Mouse (Mus musculus) frontal cortex, adult (tissue): ENCODE measurements around the gene Tox2.
A peak's percentile ranks its signal among the peaks of the same experiment; 100 is the strongest.

Source experiments
- ATAC-seq: cut with Nextera tagmentation; 2 replicates; pipeline ENCODE4 v1.9.2; 2017; ENCODE audit warnings: mild to moderate bottlenecking, moderate library complexity, mixed read lengths; ENCODE audit not compliant: low TSS enrichment

Tox2 gene

GRCm38 (mm10) chr2:163254228-163254627 is 51.3 kb downstream of the Tox2 start:
- no peak for ATAC-seq

DNA sequence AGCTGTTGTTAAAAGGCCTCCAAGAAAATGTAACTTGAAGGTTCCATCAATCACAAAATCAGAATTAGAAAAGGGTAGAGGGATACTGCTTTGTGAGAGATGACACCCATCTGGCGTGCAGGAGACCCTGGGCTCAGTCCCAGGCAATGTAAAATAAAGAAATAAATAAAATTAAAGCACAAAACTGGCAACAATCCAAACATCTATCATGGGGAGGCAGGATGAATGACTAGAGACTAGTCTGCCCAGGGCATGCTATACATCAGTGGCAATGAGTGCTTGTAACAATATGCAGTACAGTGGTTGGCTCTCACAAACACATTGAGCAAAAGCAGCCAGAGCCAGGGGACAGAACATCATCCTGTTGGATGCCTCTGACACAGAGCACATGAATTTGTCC is 53.8 kb downstream of the Tox2 start:
- ATAC-seq = no peak

GRCm38 (mm10) chr2:163261362-163262054 is 58.6 kb downstream of the Tox2 start:
- ATAC-seq = 0 out of 2 replicates have a peak, but pooled peaks have one; percentile 34

- ATAC-seq = no peak
Measured at GRCm38 (mm10) chr2:163262055-163262420, 59.1 kb downstream of the Tox2 start.

DNA sequence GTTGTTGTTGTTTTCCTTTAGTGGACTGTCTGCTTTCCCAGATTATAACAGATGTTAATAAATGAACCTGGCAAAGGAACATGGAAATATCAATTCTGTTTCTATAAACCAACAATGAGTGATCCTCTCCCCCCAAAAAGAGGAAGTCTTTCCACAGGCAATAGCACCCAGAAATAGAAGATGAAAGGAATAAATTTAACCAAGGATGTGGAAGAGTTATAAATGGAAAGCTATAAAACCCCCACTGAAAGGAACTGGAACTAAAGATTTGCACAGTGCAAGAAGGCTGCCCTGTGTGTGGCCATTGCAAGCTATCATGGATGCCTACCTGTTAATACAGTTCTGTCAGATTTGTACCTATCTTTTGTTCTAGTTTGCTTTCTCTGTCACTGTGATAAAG is 64.2 kb downstream of the Tox2 start:
- peak; percentile 23; the same call in 1 of the 2 replicates for ATAC-seq

DNA sequence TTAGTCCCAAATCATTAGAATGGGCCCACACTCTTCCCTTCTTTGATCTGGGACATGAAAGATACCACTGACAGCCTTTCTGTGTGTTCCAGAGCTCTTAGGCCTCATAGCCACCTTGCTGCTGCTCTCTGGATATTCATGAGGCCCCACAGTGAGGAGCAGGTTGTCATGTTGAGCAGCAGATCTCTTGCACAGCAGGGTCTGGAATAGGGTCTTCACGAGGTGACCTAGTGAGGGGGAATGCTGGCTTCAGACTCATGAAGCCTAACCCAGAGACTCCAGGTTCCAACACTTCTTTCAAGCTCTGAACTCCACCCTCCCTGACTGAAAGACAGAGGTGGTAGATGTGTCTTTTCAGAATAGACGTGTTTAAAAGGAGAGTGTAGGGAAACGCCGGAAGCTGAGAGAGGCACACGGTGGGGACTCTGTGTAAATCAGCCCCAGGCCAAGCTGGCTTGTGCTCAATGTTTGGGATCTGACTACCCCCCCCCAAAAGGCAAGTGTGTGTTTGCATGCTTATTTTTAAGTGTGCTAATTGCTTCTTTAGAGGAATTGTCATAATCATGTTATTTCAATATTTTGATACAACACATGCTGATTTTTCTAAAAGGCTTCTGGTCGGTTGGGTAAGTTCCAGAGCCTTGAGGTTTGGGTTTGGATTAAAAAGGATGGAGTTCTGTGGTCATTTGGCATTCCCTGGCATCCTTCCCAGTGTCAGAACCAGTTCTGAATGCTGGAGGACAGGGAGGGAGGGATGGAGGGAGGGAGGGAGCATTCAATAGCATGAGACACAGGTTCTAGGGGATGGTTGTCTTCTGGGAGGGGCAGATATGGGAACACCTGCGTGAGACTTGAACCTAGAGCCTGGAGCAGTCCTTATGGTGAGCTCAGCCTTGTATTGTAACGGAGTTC is 68.9 kb downstream of the Tox2 start:
- ATAC-seq = no peak

- ATAC-seq = no peak
Measured at GRCm38 (mm10) chr2:163273815-163274214, 70.9 kb downstream of the Tox2 start.

DNA sequence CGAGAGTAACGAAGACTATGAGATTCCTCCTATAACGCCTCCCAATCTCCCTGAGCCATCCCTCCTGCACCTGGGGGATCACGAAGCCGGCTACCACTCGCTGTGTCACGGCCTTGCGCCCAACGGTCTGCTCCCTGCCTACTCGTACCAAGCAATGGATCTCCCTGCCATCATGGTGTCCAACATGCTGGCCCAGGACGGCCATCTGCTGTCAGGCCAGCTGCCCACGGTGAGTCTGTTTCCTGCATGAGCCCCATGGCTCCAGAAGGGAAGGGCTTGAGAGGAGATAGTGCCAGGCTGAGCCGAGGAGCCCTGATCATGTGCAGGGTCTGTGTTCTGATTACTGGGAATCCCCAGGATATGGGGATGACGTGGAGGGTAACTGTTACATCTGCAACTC is 73.1 kb downstream of the Tox2 start:
- no peak for ATAC-seq

DNA sequence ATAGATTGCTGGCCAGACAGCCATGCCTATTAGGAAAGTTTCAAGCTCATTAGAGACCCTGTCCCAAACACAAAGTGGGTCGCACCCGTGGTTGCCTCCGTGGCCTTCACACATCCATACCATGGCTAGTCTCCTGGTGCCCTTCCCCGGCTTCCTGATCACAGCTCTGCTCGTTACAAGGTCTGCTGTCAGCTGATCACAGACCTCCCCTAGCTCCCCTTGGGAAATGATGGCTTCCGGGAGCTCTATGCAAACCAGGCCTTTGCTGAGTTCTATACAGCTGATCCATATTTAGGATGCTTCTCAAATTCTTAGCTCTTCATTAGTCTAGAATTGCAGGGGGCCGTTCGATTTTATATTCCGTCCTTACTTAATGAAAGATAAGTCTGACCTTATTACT is 75.1 kb downstream of the Tox2 start:
- no peak for ATAC-seq

DNA sequence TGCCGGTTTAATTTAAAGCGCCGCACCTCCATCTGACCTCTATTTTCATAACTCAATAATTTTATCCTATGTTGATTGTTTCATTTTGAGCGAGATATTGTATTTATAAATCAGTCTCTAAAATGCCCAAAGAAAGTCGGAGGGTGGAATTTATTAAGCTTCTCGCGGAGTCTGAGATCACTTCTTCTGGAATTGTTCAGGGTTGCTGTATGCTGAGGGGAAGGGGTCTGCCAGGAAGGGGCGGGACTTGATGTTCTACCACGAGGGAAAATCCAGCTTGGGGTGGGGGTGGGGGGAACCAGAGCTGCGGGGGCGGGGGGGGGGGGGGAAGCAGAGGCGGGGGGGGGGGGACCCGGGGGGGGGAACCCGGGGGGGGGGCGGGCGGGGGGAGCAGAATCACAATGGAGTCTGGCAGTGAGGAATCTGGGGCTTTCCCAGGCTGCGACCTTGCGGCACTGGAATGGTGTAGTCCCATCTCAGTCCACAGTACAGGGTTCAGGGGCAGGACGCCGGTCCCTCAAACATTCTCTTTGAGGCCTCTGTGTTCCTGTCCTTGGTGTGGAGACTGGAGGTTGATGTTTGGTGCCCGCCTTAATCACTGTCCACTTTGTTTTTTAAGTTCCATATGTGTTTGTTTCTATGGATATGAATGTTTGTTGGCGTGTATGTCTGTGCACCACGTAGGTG is 77.9 kb downstream of the Tox2 start:
- no peak for ATAC-seq

DNA sequence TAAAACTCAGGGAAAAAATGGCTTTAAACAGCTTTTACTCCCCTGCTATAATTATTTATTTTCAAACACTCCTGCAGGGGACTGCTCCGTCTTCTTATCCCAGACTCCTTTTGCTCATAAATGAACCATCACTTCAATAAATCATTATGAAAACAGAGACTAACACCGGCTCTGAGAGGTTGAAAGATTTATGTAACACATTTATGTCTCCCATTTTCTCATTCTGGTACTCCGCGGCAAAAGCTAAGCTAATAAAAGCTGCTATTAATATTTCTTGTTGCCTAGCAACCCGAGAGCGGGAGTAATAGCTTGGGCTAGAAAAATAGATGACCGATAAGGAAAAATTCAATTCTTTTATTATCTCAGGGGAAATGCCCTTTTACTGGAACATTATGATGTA is 81.9 kb downstream of the Tox2 start:
- no peak for ATAC-seq

DNA sequence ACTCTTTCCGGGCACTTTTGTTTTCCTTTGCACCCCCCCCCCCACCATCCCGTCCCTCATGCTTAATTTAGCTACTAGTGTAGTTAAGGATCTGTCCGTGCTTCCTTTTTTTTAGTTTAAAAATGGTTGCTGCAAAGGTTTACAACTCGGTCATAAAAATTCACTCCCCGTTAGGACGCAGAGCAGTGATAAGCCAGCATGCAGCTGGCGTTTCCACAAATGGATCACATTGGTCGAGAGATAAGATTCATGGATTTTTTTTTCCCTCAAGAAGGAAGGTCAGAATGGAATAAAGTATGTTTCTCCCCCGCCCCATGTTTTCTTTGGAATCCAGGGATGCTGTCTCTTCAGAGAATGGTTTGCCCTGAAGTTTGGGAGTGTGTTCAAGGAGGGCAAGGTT is 82.4 kb downstream of the Tox2 start:
- ATAC-seq = no peak

GRCm38 (mm10) chr2:163285762-163286161 is 82.8 kb downstream of the Tox2 start:
- ATAC-seq = no peak

DNA sequence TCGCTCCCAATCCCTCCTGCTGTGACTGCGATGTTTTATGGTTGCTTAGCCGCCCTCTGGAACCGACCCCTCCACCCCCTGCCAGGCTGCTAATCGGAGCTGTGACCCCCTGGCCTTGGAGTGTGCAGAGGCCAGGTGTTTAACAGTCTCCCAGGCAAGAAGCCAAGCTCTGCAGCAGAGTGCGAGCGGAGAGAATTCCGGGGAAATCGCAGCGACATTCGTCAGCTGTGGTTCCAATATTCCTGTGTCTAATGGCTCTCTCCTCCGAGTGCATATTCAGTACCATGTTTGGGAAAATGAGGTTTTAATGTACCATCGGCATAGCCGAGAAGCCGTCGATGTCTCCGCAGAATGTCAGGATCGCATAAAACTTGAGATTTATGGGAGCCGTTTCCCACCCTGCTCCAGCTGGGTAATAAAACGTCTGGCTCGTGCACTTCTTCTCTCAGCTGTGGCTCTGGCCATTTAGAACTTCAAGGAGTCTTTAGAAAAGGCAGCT is 86.0 kb downstream of the Tox2 start:
- peak; percentile 20; the same call in 1 of the 2 replicates for ATAC-seq

- no peak for ATAC-seq
Measured at GRCm38 (mm10) chr2:163296999-163297630, 94.2 kb downstream of the Tox2 start.

- ATAC-seq = no peak
Measured at GRCm38 (mm10) chr2:163300069-163301060, 97.4 kb downstream of the Tox2 start.

DNA sequence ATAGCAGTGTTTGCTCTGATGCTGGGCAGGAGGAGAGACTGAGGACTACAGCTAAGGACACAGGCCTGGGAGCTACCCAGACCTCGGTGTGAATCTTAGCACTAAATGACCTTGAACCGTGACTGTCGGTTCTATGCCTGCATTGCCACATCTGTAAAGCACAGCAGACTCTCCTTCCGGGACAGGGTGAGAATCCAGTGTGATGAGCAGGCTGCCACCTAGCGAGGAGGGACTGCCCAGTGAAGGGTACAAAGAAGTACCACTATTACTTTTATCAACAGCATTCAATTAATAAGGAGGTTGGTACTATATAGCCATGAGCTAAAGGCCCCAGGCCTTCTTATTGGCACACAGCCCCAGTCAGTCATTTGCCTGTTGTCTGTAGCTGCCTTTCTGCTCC is 98.7 kb downstream of the Tox2 start:
- ATAC-seq = no peak

DNA sequence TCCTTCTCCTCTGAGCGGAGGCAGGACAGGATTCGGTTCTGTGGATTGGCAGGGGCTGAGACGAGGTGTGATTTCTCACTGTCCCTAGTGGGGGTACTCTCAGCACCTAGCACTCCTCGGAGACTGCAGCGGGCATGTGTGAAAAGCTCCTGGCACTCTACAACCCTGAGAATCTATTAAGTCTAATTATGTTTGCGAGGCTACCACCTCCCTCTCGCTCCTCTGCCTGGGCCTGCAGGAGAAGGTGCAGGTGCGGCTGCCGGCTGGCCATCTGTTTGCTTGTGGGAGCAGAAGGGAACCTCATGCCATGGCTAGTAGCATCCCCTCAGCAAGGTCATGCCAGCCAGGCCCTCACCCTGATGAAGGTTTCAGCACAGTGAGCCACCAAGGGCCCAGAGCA is 100.1 kb downstream of the Tox2 start:
- ATAC-seq = no peak

- ATAC-seq = peak; percentile 88
Measured at GRCm38 (mm10) chr2:163309376-163309775, 106.5 kb downstream of the Tox2 start.

GRCm38 (mm10) chr2:163310163-163310688 is 107.3 kb downstream of the Tox2 start:
- no peak; the same call in 1 of the 2 replicates for ATAC-seq
